Mouse (Mus musculus): ENCODE measurements around the gene Ahnak2. TPM values are rescaled to one million over a fixed set of nuclear protein-coding genes. Genes with fewer than 3 reads are reported as not detected.

The Ahnak2 gene
- polyA plus RNA-seq, 1 experiment from 2014 or later: 0.50 TPM

- peaks cover 22% of the 10 kb centered on the region for H3K4me1 ChIP-seq (replicated peaks; ENCODE audit: insufficient read depth, low read length)
- under 1% methylated on average over 52 of the region's 72 CpGs for WGBS
These were observed 26.9 kb upstream of the Ahnak2 start, which contains the start of gene Cdca4 for GRCm38 (mm10) chr12:112829244-112829864. Gene Cdca4 (minus strand): TSS chr12:112829423.

GRCm38 (mm10) chr12:112828501-112829243 lies 26.2 kb upstream of the Ahnak2 start:
- DNase-seq (ENCODE audit: low spot score) (peak; percentile 87), ATAC-seq (replicated peaks; ENCODE audit: low FRiP score, low read depth) (peak; percentile 85)
- Histone ChIP-seq H3K9ac (ENCODE audit: low read depth, low read length) (peak overlapping the region; percentile 94), H3K27ac (peak overlapping the region; percentile 92), H3K27me3 (ENCODE audit: insufficient read depth, low read length) (no peaks in the 10 kb centered on the region), H3K9me3 (replicated peaks; ENCODE audit: low read length) (no peaks in the 10 kb centered on the region), H3K4me3 (replicated peaks; ENCODE audit: low read depth, low read length) (peak overlapping the region; percentile 87), H3K4me2 (ENCODE audit: low read length) (peak overlapping the region; percentile 81), H3K36me3 (ENCODE audit: insufficient read depth, low read length) (0 out of 2 replicates have a peak, but pooled peaks cover 4% of the 10 kb centered on the region), H3K4me1 (replicated peaks; ENCODE audit: insufficient read depth, low read length) (peaks cover 22% of the 10 kb centered on the region)
- under 1% methylated on average over 21 of the region's 51 CpGs for WGBS
- no peak for TF ChIP-seq CTCF (IDR thresholded peaks at IDR 0.05; ENCODE audit: low read depth)

More at GRCm38 (mm10) chr12:112829244-112829864, 26.9 kb upstream of the Ahnak2 start, which contains the start of gene Cdca4:
- Histone ChIP-seq H3K9ac (ENCODE audit: low read depth, low read length) (peak within 1 kb of the TSS; percentile 94), H3K4me2 (ENCODE audit: low read length) (peak within 1 kb of the TSS; percentile 82), H3K27ac (peak within 1 kb of the TSS; percentile 92), H3K9me3 (replicated peaks; ENCODE audit: low read length) (no peaks in the 10 kb centered on the region), H3K4me3 (replicated peaks; ENCODE audit: low read depth, low read length) (peak within 1 kb of the TSS; percentile 87), H3K36me3 (ENCODE audit: insufficient read depth, low read length) (0 out of 2 replicates have a peak, but pooled peaks cover 4% of the 10 kb centered on the region), H3K27me3 (ENCODE audit: insufficient read depth, low read length) (no peaks in the 10 kb centered on the region)
- DNase-seq (ENCODE audit: low spot score) (peak; percentile 99), ATAC-seq (replicated peaks; ENCODE audit: low FRiP score, low read depth) (peak; percentile 96)
- TF ChIP-seq CTCF (IDR thresholded peaks at IDR 0.05; ENCODE audit: low read depth): peak; percentile 53; the same call in 1 of the 2 replicates

GRCm38 (mm10) chr12:112825901-112826300 lies 23.4 kb upstream of the Ahnak2 start:
- no peak overlapping the region for H3K4me2 ChIP-seq (ENCODE audit: low read length)
- no peak overlapping the region for H3K9ac ChIP-seq (ENCODE audit: low read depth, low read length)
- no peaks in the 10 kb centered on the region for H3K27me3 ChIP-seq (ENCODE audit: insufficient read depth, low read length)
- peaks cover 12% of the 10 kb centered on the region for H3K36me3 ChIP-seq (ENCODE audit: insufficient read depth, low read length)
- H3K9me3 ChIP-seq (replicated peaks; ENCODE audit: low read length): no peaks in the 10 kb centered on the region
- no peak for TF ChIP-seq CTCF (IDR thresholded peaks at IDR 0.05; ENCODE audit: low read depth)
- H3K4me1 ChIP-seq (replicated peaks; ENCODE audit: insufficient read depth, low read length): peaks cover 22% of the 10 kb centered on the region
- H3K27ac ChIP-seq: no peak overlapping the region
- 77% methylated on average over 5 of the region's 5 CpGs for WGBS
- H3K4me3 ChIP-seq (replicated peaks; ENCODE audit: low read depth, low read length): no peak overlapping the region
- DNase-seq (ENCODE audit: low spot score) (no peak), ATAC-seq (replicated peaks; ENCODE audit: low FRiP score, low read depth) (no peak)

GRCm38 (mm10) chr12:112823221-112823620 lies 20.8 kb upstream of the Ahnak2 start:
- TF ChIP-seq CTCF (IDR thresholded peaks at IDR 0.05; ENCODE audit: low read depth): no peak
- Histone ChIP-seq H3K4me1 (replicated peaks; ENCODE audit: insufficient read depth, low read length) (peaks cover 15% of the 10 kb centered on the region), H3K9ac (ENCODE audit: low read depth, low read length) (no peak overlapping the region), H3K4me3 (replicated peaks; ENCODE audit: low read depth, low read length) (no peak overlapping the region), H3K4me2 (ENCODE audit: low read length) (no peak overlapping the region), H3K36me3 (ENCODE audit: insufficient read depth, low read length) (peaks cover 37% of the 10 kb centered on the region), H3K9me3 (replicated peaks; ENCODE audit: low read length) (no peaks in the 10 kb centered on the region), H3K27me3 (ENCODE audit: insufficient read depth, low read length) (no peaks in the 10 kb centered on the region), H3K27ac (no peak overlapping the region; the same call in 1 of the 2 replicates)
- ATAC-seq (replicated peaks; ENCODE audit: low FRiP score, low read depth) (no peak), DNase-seq (ENCODE audit: low spot score) (no peak)
- 69% methylated on average over 4 of the region's 4 CpGs for WGBS

- Histone ChIP-seq H3K9ac (ENCODE audit: low read depth, low read length) (no peak overlapping the region), H3K4me3 (replicated peaks; ENCODE audit: low read depth, low read length) (no peak overlapping the region), H3K27me3 (ENCODE audit: insufficient read depth, low read length) (no peaks in the 10 kb centered on the region), H3K27ac (no peak overlapping the region), H3K9me3 (replicated peaks; ENCODE audit: low read length) (no peaks in the 10 kb centered on the region), H3K4me2 (ENCODE audit: low read length) (no peak overlapping the region), H3K36me3 (ENCODE audit: insufficient read depth, low read length) (peaks cover 42% of the 10 kb centered on the region), H3K4me1 (replicated peaks; ENCODE audit: insufficient read depth, low read length) (peaks cover 10% of the 10 kb centered on the region)
- ATAC-seq (replicated peaks; ENCODE audit: low FRiP score, low read depth): no peak
- DNase-seq (ENCODE audit: low spot score): no peak
- WGBS: 69% methylated on average over 2 of the region's 2 CpGs
- no peak for TF ChIP-seq CTCF (IDR thresholded peaks at IDR 0.05; ENCODE audit: low read depth)
These were observed 20.2 kb upstream of the Ahnak2 start for GRCm38 (mm10) chr12:112822676-112823075.

- H3K36me3 ChIP-seq (ENCODE audit: insufficient read depth, low read length): peaks cover 38% of the 10 kb centered on the region
- no peaks in the 10 kb centered on the region for H3K9me3 ChIP-seq (replicated peaks; ENCODE audit: low read length)
- H3K27me3 ChIP-seq (ENCODE audit: insufficient read depth, low read length): no peaks in the 10 kb centered on the region
- H3K9ac ChIP-seq (ENCODE audit: low read depth, low read length): no peak overlapping the region
- no peak for DNase-seq (ENCODE audit: low spot score)
- 0 out of 2 replicates have a peak, but pooled peaks cover 4% of the 10 kb centered on the region for H3K4me1 ChIP-seq (replicated peaks; ENCODE audit: insufficient read depth, low read length)
- H3K4me2 ChIP-seq (ENCODE audit: low read length): no peak overlapping the region
- WGBS: 84% methylated on average over 4 of the region's 4 CpGs
- TF ChIP-seq CTCF (IDR thresholded peaks at IDR 0.05; ENCODE audit: low read depth): no peak
- H3K27ac ChIP-seq: no peak overlapping the region
- ATAC-seq (replicated peaks; ENCODE audit: low FRiP score, low read depth): no peak
- H3K4me3 ChIP-seq (replicated peaks; ENCODE audit: low read depth, low read length): no peak overlapping the region
These were observed 19.5 kb upstream of the Ahnak2 start for GRCm38 (mm10) chr12:112821974-112822373.
